Mouse (Mus musculus): ENCODE results near the gene Zbtb17. TPM values are rescaled to one million over a fixed set of nuclear protein-coding genes. Genes with fewer than 3 reads are reported as not detected.

Zbtb17 gene
- polyA plus RNA-seq, 1 experiment from 2014 or later, result 42.0 TPM

DNA sequence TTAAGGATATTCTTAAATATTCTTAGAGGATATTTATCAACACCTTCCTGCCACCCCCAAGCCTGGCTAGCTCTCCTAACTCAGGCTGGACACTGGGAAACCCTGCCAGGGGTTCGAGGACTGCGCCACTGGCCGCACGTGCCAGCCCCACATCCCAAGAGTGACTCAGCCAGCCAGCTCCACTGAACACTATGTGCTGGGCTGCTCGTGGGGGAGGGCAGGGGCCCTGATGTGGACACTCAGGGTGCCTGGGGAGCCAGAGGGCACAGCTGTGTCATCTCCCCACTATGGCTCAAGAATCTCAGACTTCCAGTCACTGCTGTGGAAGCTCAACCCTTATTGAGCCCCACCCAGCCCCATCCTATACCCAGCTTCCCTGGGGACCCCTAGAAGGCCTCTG lies 21.2 kb upstream of the Zbtb17 start:
- DNase-seq (no peak), ATAC-seq (ENCODE audit: low FRiP score, low TSS enrichment) (no peak)
- Histone ChIP-seq H3K27ac (replicated peaks; ENCODE audit: low read depth, low read length) (no peak overlapping the region), H3K9me3 (ENCODE audit: control insufficient read depth, low read length) (no peaks in the 10 kb centered on the region), H3K36me3 (ENCODE audit: control insufficient read depth, insufficient read depth, low read length) (no peaks in the 10 kb centered on the region), H3K4me3 (replicated peaks; ENCODE audit: low read depth, low read length) (no peak overlapping the region), H3K4me2 (ENCODE audit: low read length) (no peak overlapping the region), H3K9ac (replicated peaks; ENCODE audit: low read length) (no peak overlapping the region), H3K4me1 (ENCODE audit: control insufficient read depth, insufficient read depth, low read length) (0 out of 2 replicates have a peak, but pooled peaks cover 6% of the 10 kb centered on the region), H3K27me3 (ENCODE audit: control insufficient read depth, insufficient read depth, low read length) (0 out of 2 replicates have a peak, but pooled peaks cover 4% of the 10 kb centered on the region)
- WGBS, result 81% methylated on average over 5 of the region's 5 CpGs

DNA sequence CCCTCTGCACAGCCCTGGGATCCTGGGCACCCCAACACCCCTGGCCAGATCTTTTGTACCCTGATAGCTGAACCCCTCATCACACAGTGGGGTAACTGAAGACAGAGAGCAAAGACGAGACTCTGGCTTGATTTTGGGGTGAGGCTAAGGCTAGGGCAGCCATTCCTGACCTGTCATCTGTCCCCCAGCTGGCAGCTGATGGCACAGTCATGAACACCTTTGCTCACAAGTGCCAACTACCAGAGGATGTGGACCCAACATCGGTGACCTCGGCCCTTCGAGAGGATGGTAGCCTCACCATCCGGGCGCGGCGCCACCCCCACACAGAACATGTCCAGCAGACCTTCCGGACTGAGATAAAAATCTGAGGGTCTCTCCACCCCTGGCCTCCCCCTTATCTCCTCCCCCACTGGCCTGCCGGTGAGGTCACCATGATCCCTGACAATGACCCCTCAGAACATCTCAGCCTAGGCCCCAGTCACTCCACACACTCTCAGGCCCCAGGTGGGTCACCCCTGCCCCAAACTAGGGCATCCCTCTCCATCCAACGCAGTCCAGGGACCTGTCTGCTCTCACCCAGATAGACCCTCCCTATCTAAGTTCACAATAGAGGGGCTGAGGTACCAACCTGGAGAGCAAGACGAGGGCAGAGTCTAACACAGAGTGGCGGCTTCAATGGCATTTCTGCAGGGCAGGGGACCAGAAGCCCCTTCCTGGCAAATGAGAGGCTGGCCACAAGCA lies 20.6 kb upstream of the Zbtb17 start:
- no peaks in the 10 kb centered on the region for H3K36me3 ChIP-seq (ENCODE audit: control insufficient read depth, insufficient read depth, low read length)
- no peak overlapping the region for H3K9ac ChIP-seq (replicated peaks; ENCODE audit: low read length)
- H3K27ac ChIP-seq (replicated peaks; ENCODE audit: low read depth, low read length), result no peak overlapping the region
- no peak overlapping the region for H3K4me3 ChIP-seq (replicated peaks; ENCODE audit: low read depth, low read length)
- no peak for ATAC-seq (ENCODE audit: low FRiP score, low TSS enrichment)
- H3K4me2 ChIP-seq (ENCODE audit: low read length), result no peak overlapping the region
- 0 out of 2 replicates have a peak, but pooled peaks cover 4% of the 10 kb centered on the region for H3K27me3 ChIP-seq (ENCODE audit: control insufficient read depth, insufficient read depth, low read length)
- DNase-seq, result no peak
- H3K9me3 ChIP-seq (ENCODE audit: control insufficient read depth, low read length), result no peaks in the 10 kb centered on the region
- 87% methylated on average over 13 of the region's 13 CpGs for WGBS
- H3K4me1 ChIP-seq (ENCODE audit: control insufficient read depth, insufficient read depth, low read length), result 0 out of 2 replicates have a peak, but pooled peaks cover 6% of the 10 kb centered on the region

DNA sequence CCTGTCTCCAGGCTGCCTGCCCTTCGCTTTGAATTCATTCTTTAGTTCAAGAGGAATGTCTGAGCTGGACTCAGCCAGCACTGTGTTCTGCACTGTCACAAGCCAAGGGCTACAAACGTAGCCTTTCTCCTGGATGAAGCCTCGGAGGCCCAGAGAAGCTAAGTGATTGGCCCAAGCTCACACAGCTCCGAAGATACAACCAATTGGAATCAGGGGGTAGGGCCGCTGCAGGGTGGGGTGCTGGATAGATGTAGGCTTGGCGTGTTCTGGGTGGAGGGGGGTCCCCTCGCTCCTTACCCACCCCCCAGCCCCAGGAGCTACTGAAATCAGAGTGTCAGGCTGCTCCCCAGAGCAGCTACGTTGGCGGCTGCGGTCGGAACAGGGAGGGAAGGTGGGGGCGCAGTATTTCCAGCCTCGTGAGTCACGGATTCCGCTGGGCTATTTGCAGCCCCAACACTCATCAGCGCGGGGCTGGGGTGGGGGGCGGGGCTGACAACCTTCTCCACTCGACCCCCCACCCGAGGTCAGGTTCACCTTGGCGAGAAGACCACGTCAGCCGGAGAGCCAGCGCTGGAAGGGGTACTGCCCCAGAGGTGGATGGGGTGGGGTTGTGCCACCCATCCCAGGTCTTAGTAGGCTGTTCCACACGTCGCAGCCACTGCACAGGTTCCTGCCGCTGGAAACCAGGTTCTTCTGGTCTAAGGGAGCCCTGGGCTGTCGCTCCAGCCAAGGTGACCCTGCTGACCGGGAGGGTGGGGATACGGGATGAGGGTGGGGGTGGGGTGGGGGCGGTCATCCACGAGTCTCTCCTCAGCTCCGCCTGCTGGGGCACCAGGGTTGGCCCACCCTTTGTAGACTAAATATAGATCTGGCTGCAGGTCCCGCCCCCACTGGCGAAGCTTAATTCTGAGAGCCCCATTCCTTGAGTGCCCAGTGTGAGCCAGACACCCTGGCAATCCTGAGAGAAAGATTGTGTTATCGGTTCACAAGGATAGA lies 18.7 kb upstream of the Zbtb17 start:
- 6% methylated on average over 36 of the region's 36 CpGs for WGBS
- Histone ChIP-seq H3K4me3 (replicated peaks; ENCODE audit: low read depth, low read length) (peak overlapping the region; percentile 40), H3K9me3 (ENCODE audit: control insufficient read depth, low read length) (no peaks in the 10 kb centered on the region), H3K27me3 (ENCODE audit: control insufficient read depth, insufficient read depth, low read length) (0 out of 2 replicates have a peak, but pooled peaks cover 4% of the 10 kb centered on the region), H3K4me1 (ENCODE audit: control insufficient read depth, insufficient read depth, low read length) (0 out of 2 replicates have a peak, but pooled peaks cover 6% of the 10 kb centered on the region), H3K9ac (replicated peaks; ENCODE audit: low read length) (peak overlapping the region; percentile 61), H3K36me3 (ENCODE audit: control insufficient read depth, insufficient read depth, low read length) (no peaks in the 10 kb centered on the region), H3K27ac (replicated peaks; ENCODE audit: low read depth, low read length) (no peak overlapping the region), H3K4me2 (ENCODE audit: low read length) (peak overlapping the region; percentile 66)
- peak; percentile 77 for DNase-seq
- ATAC-seq (ENCODE audit: low FRiP score, low TSS enrichment), result peak; percentile 81

DNA sequence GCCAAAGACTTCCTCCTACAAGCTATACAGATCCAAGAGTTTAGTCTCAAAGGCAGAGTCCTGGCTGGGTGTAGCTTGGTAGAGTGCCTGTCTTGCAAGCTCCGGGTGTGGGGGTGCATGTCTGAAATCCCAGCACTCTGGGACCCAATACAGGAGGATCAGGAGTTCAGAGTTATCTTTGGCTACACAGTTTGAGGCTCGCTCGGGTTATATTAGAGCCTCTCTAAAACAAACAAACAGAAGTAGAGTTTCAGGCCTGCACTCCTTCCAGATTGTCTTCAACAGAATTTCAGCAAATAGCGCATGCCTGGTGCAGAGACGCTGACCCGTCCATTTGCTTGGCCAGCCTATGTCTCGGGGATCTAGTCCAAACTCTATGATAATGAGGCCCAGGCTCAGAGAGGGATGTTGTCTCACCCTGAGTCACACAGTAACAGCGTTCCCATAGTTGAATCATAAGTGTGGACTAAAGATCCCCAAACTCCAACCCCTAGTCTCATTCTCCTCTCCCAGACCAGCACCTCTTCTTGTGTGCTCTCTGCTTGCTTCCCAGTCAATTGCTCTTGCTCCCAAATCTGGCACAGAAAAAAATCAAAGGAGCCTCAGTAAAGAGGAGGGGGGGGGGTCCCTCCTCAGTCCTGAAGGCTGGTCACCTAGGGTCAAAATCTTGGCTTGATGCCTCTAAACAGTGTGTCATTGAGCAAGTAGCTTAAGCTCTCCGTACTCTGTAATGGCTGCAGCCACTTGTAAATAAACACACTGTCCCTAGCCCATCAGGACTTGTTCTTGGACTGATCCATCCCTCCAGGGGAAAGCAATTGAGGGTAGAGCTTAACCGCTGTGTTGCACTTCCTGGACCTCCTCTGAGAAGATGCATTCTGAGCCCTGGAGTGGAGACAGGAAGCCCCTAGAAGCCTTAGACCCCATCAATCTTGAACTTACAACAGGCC lies 17.4 kb upstream of the Zbtb17 start:
- H3K36me3 ChIP-seq (ENCODE audit: control insufficient read depth, insufficient read depth, low read length), result no peaks in the 10 kb centered on the region
- 0 out of 2 replicates have a peak, but pooled peaks cover 4% of the 10 kb centered on the region for H3K27me3 ChIP-seq (ENCODE audit: control insufficient read depth, insufficient read depth, low read length)
- 86% methylated on average over 10 of the region's 10 CpGs for WGBS
- H3K4me3 ChIP-seq (replicated peaks; ENCODE audit: low read depth, low read length), result no peak overlapping the region
- DNase-seq (no peak), ATAC-seq (ENCODE audit: low FRiP score, low TSS enrichment) (no peak)
- H3K4me2 ChIP-seq (ENCODE audit: low read length), result no peak overlapping the region
- 0 out of 2 replicates have a peak, but pooled peaks cover 6% of the 10 kb centered on the region for H3K4me1 ChIP-seq (ENCODE audit: control insufficient read depth, insufficient read depth, low read length)
- H3K9ac ChIP-seq (replicated peaks; ENCODE audit: low read length), result no peak overlapping the region
- no peaks in the 10 kb centered on the region for H3K9me3 ChIP-seq (ENCODE audit: control insufficient read depth, low read length)
- H3K27ac ChIP-seq (replicated peaks; ENCODE audit: low read depth, low read length), result no peak overlapping the region

DNA sequence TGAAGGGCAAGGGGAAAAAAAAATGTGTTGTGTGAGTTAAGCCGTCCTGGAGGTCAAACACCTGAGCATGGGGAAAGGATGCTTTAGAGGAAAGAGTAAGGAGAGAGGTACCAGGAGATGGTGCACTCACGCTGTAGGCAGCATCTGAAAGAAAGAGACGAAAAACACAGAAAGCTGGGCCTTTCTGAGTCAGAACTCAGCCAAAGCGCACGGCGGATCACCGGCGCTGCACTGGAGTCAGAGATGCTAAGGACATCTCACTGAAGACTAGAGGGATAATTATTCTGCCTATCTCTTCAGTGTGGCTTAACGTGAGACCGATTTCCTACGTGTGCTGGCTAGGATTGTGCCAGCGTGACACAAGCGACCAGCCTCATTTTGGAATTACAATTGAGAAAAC lies 16.5 kb upstream of the Zbtb17 start:
- Histone ChIP-seq H3K4me3 (replicated peaks; ENCODE audit: low read depth, low read length) (no peak overlapping the region), H3K27ac (replicated peaks; ENCODE audit: low read depth, low read length) (no peak overlapping the region), H3K27me3 (ENCODE audit: control insufficient read depth, insufficient read depth, low read length) (0 out of 2 replicates have a peak, but pooled peaks cover 4% of the 10 kb centered on the region), H3K4me2 (ENCODE audit: low read length) (no peak overlapping the region), H3K36me3 (ENCODE audit: control insufficient read depth, insufficient read depth, low read length) (no peaks in the 10 kb centered on the region), H3K4me1 (ENCODE audit: control insufficient read depth, insufficient read depth, low read length) (0 out of 2 replicates have a peak, but pooled peaks cover 6% of the 10 kb centered on the region), H3K9me3 (ENCODE audit: control insufficient read depth, low read length) (no peaks in the 10 kb centered on the region), H3K9ac (replicated peaks; ENCODE audit: low read length) (no peak overlapping the region)
- 84% methylated on average over 13 of the region's 13 CpGs for WGBS
- DNase-seq (no peak), ATAC-seq (ENCODE audit: low FRiP score, low TSS enrichment) (no peak)

DNA sequence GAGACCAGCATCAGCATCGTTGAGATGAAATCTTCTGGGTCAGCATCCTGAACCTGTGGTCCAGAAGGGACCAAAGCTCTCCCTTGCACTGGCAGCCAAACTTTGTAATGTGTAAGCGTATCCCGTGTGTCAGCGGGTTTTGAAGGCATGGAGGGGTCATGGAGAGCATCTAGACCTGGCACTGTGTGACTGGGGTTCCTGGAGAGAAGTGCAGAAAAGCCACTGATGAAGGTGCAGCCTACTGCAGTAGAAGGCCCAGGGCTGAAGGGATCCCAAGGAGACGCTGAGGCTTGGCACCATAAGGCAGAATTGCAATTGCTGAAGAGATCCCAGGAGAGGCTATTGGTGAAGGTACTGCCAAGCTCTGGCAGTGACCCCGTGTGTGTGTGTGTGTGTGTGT lies 15.1 kb upstream of the Zbtb17 start:
- H3K27ac ChIP-seq (replicated peaks; ENCODE audit: low read depth, low read length), result no peak overlapping the region
- whole genome bisulfite sequencing, result 86% methylated on average over 6 of the region's 6 CpGs

DNA sequence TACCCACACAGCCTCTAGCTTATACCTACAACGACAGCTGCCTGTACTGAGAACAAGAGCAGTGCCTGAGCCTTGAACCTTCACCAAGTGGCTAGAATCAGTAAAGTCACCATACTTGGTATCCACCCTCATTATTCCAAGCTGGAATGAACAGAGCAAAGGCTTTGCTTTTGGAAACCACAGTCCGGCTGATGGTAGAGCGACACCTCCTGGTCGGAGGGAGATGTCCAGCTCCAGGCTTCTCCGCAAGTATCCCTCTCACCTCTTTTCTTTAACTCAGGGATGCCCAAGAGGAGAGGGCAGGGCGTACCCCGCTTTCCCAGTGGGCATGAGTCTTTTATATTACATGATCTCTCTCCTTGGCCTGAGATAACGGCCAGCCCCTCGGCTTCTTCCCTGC lies 14.6 kb upstream of the Zbtb17 start:
- Histone ChIP-seq H3K9me3 (ENCODE audit: control insufficient read depth, low read length) (no peaks in the 10 kb centered on the region), H3K4me1 (ENCODE audit: control insufficient read depth, insufficient read depth, low read length) (0 out of 2 replicates have a peak, but pooled peaks cover 6% of the 10 kb centered on the region), H3K4me2 (ENCODE audit: low read length) (no peak overlapping the region), H3K4me3 (replicated peaks; ENCODE audit: low read depth, low read length) (no peak overlapping the region), H3K27me3 (ENCODE audit: control insufficient read depth, insufficient read depth, low read length) (0 out of 2 replicates have a peak, but pooled peaks cover 3% of the 10 kb centered on the region), H3K27ac (replicated peaks; ENCODE audit: low read depth, low read length) (no peak overlapping the region), H3K36me3 (ENCODE audit: control insufficient read depth, insufficient read depth, low read length) (no peaks in the 10 kb centered on the region), H3K9ac (replicated peaks; ENCODE audit: low read length) (no peak overlapping the region)
- DNase-seq (no peak), ATAC-seq (ENCODE audit: low FRiP score, low TSS enrichment) (no peak)
- 57% methylated on average over 9 of the region's 9 CpGs for WGBS

More for the DNA sequence above, 15.1 kb upstream of the Zbtb17 start:
- Histone ChIP-seq H3K4me1 (ENCODE audit: control insufficient read depth, insufficient read depth, low read length) (0 out of 2 replicates have a peak, but pooled peaks cover 6% of the 10 kb centered on the region), H3K4me2 (ENCODE audit: low read length) (no peak overlapping the region), H3K9ac (replicated peaks; ENCODE audit: low read length) (no peak overlapping the region), H3K4me3 (replicated peaks; ENCODE audit: low read depth, low read length) (no peak overlapping the region), H3K36me3 (ENCODE audit: control insufficient read depth, insufficient read depth, low read length) (no peaks in the 10 kb centered on the region), H3K27me3 (ENCODE audit: control insufficient read depth, insufficient read depth, low read length) (0 out of 2 replicates have a peak, but pooled peaks cover 4% of the 10 kb centered on the region), H3K9me3 (ENCODE audit: control insufficient read depth, low read length) (no peaks in the 10 kb centered on the region)
- DNase-seq, result no peak
- ATAC-seq (ENCODE audit: low FRiP score, low TSS enrichment), result no peak

DNA sequence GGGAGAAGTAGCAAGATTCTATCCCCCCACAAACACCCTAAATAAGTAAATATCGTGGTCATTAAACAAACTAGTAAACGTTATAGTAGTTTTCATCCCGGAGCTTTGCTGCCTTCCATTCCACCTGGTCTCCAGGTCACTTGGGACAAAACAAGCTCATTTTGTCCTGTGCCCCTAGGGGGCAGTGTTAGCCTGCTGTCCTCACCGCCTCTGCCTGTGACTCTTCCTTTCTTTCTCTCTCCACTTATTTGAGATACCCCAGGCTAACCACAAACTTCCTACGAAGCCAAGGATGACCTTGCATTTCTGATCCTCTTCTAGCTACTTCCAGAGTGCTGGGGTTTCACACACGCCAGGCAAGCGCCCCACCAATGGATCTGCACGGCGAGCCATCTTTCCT lies 13.5 kb upstream of the Zbtb17 start:
- Histone ChIP-seq H3K36me3 (ENCODE audit: control insufficient read depth, insufficient read depth, low read length) (no peaks in the 10 kb centered on the region), H3K27me3 (ENCODE audit: control insufficient read depth, insufficient read depth, low read length) (no peaks in the 10 kb centered on the region), H3K27ac (replicated peaks; ENCODE audit: low read depth, low read length) (no peak overlapping the region), H3K9ac (replicated peaks; ENCODE audit: low read length) (no peak overlapping the region), H3K4me2 (ENCODE audit: low read length) (no peak overlapping the region), H3K4me1 (ENCODE audit: control insufficient read depth, insufficient read depth, low read length) (no peaks in the 10 kb centered on the region), H3K9me3 (ENCODE audit: control insufficient read depth, low read length) (no peaks in the 10 kb centered on the region), H3K4me3 (replicated peaks; ENCODE audit: low read depth, low read length) (no peak overlapping the region)
- no peak for ATAC-seq (ENCODE audit: low FRiP score, low TSS enrichment)
- WGBS, result 42% methylated on average over 9 of the region's 9 CpGs
- DNase-seq, result peak; percentile 79
